13 mouse cellular contexts compared by ENCODE assay signal in the genomic region with DNA sequence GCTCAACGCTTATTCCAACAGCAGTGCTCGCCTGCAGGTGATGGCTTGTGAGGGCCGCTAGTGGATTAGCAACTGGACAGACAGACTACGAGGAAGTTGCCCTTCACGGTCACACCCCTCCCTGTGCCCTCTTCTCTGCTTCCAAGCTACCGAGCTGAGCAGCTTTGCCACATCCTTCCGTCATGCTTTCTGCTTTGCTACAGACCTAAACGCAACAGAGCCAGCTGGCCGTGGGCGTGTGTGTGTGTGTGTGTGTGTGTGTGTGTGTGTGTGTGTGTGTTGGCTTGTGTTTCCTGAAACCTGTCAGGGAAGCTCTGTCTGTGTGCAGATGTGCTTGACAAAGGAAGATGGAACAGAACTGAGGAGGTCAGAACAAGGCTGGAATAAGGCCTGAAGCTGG. TPM values are rescaled to one million over a fixed set of nuclear protein-coding genes. Genes with fewer than 3 reads are reported as not detected.
DNase-seq lines count a peak whose midpoint lies in the region; TF ChIP-seq lines count a peak whose summit lies in the region.
"Had no signal": no experiment of that assay in that cellular context is flagged by ENCODE, and none has a peak within 500 bp of the region (broad histone marks: within the 10 kb centered on the region; RNA-seq: fewer than 3 reads in every experiment).

No protein-coding gene starts in this region.

- no peak overlapping the region for H3K4me3 ChIP-seq in lung, adult 2 months (replicated peaks; ENCODE audit: extremely low read depth, low read depth, low read length)
- H3K4me3 ChIP-seq: heart, embryonic 10.5 days; myocyte; stomach, embryonic 15.5 days had no signal

- WGBS in lung, adult 2 months: 55% methylated on average over 10 of the region's 10 CpGs

- H3K4me1 ChIP-seq in lung, adult 2 months (ENCODE audit: control insufficient read depth, insufficient read depth, low read length): no peaks in the 10 kb centered on the region
- H3K4me1 ChIP-seq: heart, embryonic 10.5 days; stomach, embryonic 15.5 days had no signal

- no peak for TF ChIP-seq CTCF in lung, adult 2 months (IDR thresholded peaks at IDR 0.05; ENCODE audit: insufficient read depth, low read length)

- peak; percentile 73 for DNase-seq in right cerebral cortex, adult 18-20 months
- no peak for DNase-seq in right cerebral cortex, postnatal 4 days
- DNase-seq in layer of hippocampus, adult 18-20 months (ENCODE audit: low spot score in 2 of 2): peak; percentile 57 to 80
- DNase-seq in natural killer cell, adult 2 months (ENCODE audit: low spot score in 2 of 2): peak; percentile 64 to 70
- peak; percentile 76 for DNase-seq in thymus, postnatal 25 days
- DNase-seq in adrenal gland, adult (ENCODE audit: inconsistent age in 2 of 2, low spot score in 1 of 2): no peak
- no peak for DNase-seq in testis, postnatal 10 days (ENCODE audit: low spot score)
- no peak for DNase-seq in lung, adult 2 months
- DNase-seq: adrenal gland, adult 8-10 months; lung, embryonic 14.5 days had no signal

- TF ChIP-seq POLR2A in lung, adult 2 months (IDR thresholded peaks at IDR 0.05; ENCODE audit: borderline replicate concordance, extremely low read depth, low read depth, low read length): no peak

RNA-seq across cellular contexts. Expression of gene Zap70, which starts 35.9 kb away (rescaled TPM):
- total RNA-seq in layer of hippocampus, adult 18-20 months (2021): 1 to 10 TPM; 3.6 to 3.7 TPM
- polyA plus RNA-seq in lung, adult 2 months (2012; rRNA removed): 10.9 and 12.9 TPM in 2 replicates

Comparison
In these comparisons a context has a peak if more than half of its experiments do, and no peak if none do; other contexts are left out.
1. DNase-seq: peak in right cerebral cortex, adult 18-20 months (single experiment), layer of hippocampus, adult 18-20 months (2 of 2), natural killer cell, adult 2 months (2 of 2) and thymus, postnatal 25 days (single experiment); none in right cerebral cortex, postnatal 4 days (single experiment), adrenal gland, adult (0 of 2), testis, postnatal 10 days (single experiment) and lung, adult 2 months (single experiment).